Mouse (Mus musculus): Measurements from ENCODE around the gene Sdk2. TPM values are rescaled to one million over a fixed set of nuclear protein-coding genes. Genes with fewer than 3 reads are reported as not detected.

Gene Sdk2
- total and polyA plus RNA-seq, 3 experiments, result 0.22 TPM; not detected in 2

DNA sequence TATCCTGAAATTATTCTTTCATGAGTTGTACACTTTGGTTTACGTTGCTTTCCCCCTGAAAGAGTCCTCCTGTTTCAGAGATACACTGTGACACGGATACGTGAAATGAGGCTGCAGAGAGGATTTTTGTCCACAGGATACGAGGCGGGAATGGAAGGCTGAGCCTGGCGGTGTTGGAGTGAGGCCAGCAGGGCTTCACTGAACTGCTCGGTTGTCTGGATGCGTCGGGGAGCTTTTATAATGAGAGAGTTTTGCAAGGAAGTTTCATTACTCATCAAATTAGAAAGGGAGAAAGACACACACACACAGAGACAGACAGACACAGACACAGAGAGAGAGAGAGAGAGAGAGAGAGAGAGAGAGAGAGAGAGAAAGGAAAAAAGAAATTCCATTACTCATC, 13.8 kb upstream of the Sdk2 start:
- TF ChIP-seq POLR2AphosphoS5 (IDR thresholded peaks at IDR 0.05; ENCODE audit: insufficient replicate concordance, low read depth, low read length) (no peak), CTCF (IDR thresholded peaks at IDR 0.05; ENCODE audit: low read depth, low read length) (no peak), GATA1 (IDR thresholded peaks at IDR 0.05; ENCODE audit: borderline replicate concordance, low read length) (no peak), TAL1 (conservative IDR thresholded peaks at IDR 0.05; ENCODE audit: low read depth, low read length) (no peak), GATA2 (IDR thresholded peaks at IDR 0.05; ENCODE audit: borderline replicate concordance, low read depth, low read length) (no peak)
- Histone ChIP-seq H3K36me3 (replicated peaks) (no peaks in the 10 kb centered on the region), H3K9me3 (replicated peaks) (peaks cover 74% of the 10 kb centered on the region), H3K27me3 (ENCODE audit: insufficient read depth, low read length) (no peaks in the 10 kb centered on the region), H3K4me1 (ENCODE audit: insufficient read depth, low read depth, low read length) (no peaks in the 10 kb centered on the region), H3K4me3 (ENCODE audit: low read depth, low read length) (no peak overlapping the region)
- DNase-seq (ENCODE audit: low spot score) (no peak), ATAC-seq (ENCODE audit: extremely low read depth, insufficient number of reproducible peaks, low FRiP score, poor library complexity, severe bottlenecking) (no peak)

DNA sequence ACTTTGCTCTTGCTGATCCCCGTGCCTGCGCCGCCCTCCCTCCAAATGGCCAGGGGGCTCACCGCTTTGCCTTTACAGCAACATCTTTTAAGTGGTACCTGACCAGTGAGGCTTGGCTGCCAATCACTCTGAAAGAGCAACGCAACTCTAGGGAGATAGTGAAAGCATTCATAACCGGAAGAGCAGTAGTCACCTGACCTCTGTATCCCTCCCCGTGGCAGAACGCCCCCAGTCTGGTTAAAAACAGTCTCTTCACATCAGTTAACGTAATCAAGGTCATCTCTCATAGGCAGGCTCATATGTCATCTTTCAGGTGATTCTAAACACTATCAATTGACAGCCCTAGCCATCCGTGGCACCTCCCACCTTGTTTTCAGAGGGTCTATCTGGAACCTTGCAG, 5.8 kb upstream of the Sdk2 start:
- no peak for ATAC-seq (ENCODE audit: extremely low read depth, insufficient number of reproducible peaks, low FRiP score, poor library complexity, severe bottlenecking)
- no peaks in the 10 kb centered on the region for H3K36me3 ChIP-seq (replicated peaks)
- no peak for TF ChIP-seq GATA1 (IDR thresholded peaks at IDR 0.05; ENCODE audit: borderline replicate concordance, low read length)
- TF ChIP-seq TAL1 (conservative IDR thresholded peaks at IDR 0.05; ENCODE audit: low read depth, low read length), result no peak
- no peaks in the 10 kb centered on the region for H3K27me3 ChIP-seq (ENCODE audit: insufficient read depth, low read length)
- no peak overlapping the region for H3K4me3 ChIP-seq (ENCODE audit: low read depth, low read length)
- no peaks in the 10 kb centered on the region for H3K4me1 ChIP-seq (ENCODE audit: insufficient read depth, low read depth, low read length)
- H3K9me3 ChIP-seq (replicated peaks), result peaks cover 78% of the 10 kb centered on the region
- no peak for DNase-seq (ENCODE audit: low spot score)

- H3K4me1 ChIP-seq (ENCODE audit: insufficient read depth, low read depth, low read length), result no peaks in the 10 kb centered on the region
- ATAC-seq (ENCODE audit: extremely low read depth, insufficient number of reproducible peaks, low FRiP score, poor library complexity, severe bottlenecking) (no peak), DNase-seq (ENCODE audit: low spot score) (no peak)
- H3K36me3 ChIP-seq (replicated peaks), result no peaks in the 10 kb centered on the region
- peaks cover 77% of the 10 kb centered on the region for H3K9me3 ChIP-seq (replicated peaks)
- H3K4me3 ChIP-seq (ENCODE audit: low read depth, low read length), result no peak overlapping the region
- TF ChIP-seq CTCF (IDR thresholded peaks at IDR 0.05; ENCODE audit: low read depth, low read length), result no peak
- TF ChIP-seq GATA2 (IDR thresholded peaks at IDR 0.05; ENCODE audit: borderline replicate concordance, low read depth, low read length), result no peak
- TF ChIP-seq TAL1 (conservative IDR thresholded peaks at IDR 0.05; ENCODE audit: low read depth, low read length), result no peak
- TF ChIP-seq POLR2AphosphoS5 (IDR thresholded peaks at IDR 0.05; ENCODE audit: insufficient replicate concordance, low read depth, low read length), result no peak
- TF ChIP-seq GATA1 (IDR thresholded peaks at IDR 0.05; ENCODE audit: borderline replicate concordance, low read length), result no peak
- no peaks in the 10 kb centered on the region for H3K27me3 ChIP-seq (ENCODE audit: insufficient read depth, low read length)
These were observed 5.2 kb upstream of the Sdk2 start for GRCm38 (mm10) chr11:114071998-114072397.

DNA sequence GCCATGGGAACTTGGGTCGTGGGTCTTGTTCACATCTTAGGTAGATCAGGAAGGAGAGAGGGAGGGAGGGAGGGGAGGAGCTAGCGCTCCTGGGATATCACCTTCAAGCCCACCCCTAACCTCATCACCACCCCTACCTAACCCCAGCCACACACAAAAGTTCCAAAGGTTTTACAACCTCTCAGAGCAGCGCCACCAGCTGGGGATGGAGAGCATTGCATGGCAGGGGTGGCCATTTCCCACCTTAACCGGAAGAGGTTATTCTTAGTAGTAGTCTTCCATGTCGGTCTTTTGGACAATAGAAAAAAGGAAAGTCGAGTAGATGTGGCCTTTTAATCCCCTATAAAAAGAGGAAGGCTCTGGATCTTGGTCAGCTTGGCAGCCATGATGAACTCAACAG, 4.0 kb upstream of the Sdk2 start:
- DNase-seq (ENCODE audit: low spot score) (no peak), ATAC-seq (ENCODE audit: extremely low read depth, insufficient number of reproducible peaks, low FRiP score, poor library complexity, severe bottlenecking) (no peak)
- no peak for TF ChIP-seq CTCF (IDR thresholded peaks at IDR 0.05; ENCODE audit: low read depth, low read length)
- TF ChIP-seq TAL1 (conservative IDR thresholded peaks at IDR 0.05; ENCODE audit: low read depth, low read length), result no peak
- no peak for TF ChIP-seq POLR2AphosphoS5 (IDR thresholded peaks at IDR 0.05; ENCODE audit: insufficient replicate concordance, low read depth, low read length)
- no peak for TF ChIP-seq GATA2 (IDR thresholded peaks at IDR 0.05; ENCODE audit: borderline replicate concordance, low read depth, low read length)
- TF ChIP-seq GATA1 (IDR thresholded peaks at IDR 0.05; ENCODE audit: borderline replicate concordance, low read length), result no peak
- H3K4me3 ChIP-seq (ENCODE audit: low read depth, low read length), result no peak overlapping the region
- no peaks in the 10 kb centered on the region for H3K27me3 ChIP-seq (ENCODE audit: insufficient read depth, low read length)
- no peaks in the 10 kb centered on the region for H3K4me1 ChIP-seq (ENCODE audit: insufficient read depth, low read depth, low read length)
- no peaks in the 10 kb centered on the region for H3K36me3 ChIP-seq (replicated peaks)
- H3K9me3 ChIP-seq (replicated peaks), result peaks cover 80% of the 10 kb centered on the region

DNA sequence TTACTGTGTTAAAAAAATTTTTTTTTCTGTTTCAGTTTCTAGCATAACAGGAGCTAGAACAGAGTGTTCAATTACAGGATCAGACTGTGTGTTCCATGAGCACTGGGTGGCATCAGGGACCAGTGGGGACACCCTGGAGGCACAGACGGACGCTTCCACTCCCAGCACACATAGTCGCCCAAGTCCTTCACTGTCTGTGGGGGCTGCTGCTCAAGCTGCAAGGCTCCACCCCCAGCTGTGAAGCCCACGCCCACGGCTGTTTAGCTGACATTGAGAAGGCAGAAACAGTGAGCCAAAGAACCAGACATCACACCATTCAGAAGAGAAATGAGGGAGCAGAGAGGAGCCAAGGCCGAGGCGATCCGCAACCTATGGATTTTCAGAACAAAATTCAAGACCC, 3.3 kb upstream of the Sdk2 start:
- Histone ChIP-seq H3K4me1 (ENCODE audit: insufficient read depth, low read depth, low read length) (no peaks in the 10 kb centered on the region), H3K9me3 (replicated peaks) (peaks cover 85% of the 10 kb centered on the region), H3K36me3 (replicated peaks) (no peaks in the 10 kb centered on the region), H3K4me3 (ENCODE audit: low read depth, low read length) (no peak overlapping the region), H3K27me3 (ENCODE audit: insufficient read depth, low read length) (no peaks in the 10 kb centered on the region)
- ATAC-seq (ENCODE audit: extremely low read depth, insufficient number of reproducible peaks, low FRiP score, poor library complexity, severe bottlenecking) (no peak), DNase-seq (ENCODE audit: low spot score) (no peak)
- TF ChIP-seq TAL1 (conservative IDR thresholded peaks at IDR 0.05; ENCODE audit: low read depth, low read length) (no peak), GATA2 (IDR thresholded peaks at IDR 0.05; ENCODE audit: borderline replicate concordance, low read depth, low read length) (no peak), GATA1 (IDR thresholded peaks at IDR 0.05; ENCODE audit: borderline replicate concordance, low read length) (no peak), CTCF (IDR thresholded peaks at IDR 0.05; ENCODE audit: low read depth, low read length) (no peak), POLR2AphosphoS5 (IDR thresholded peaks at IDR 0.05; ENCODE audit: insufficient replicate concordance, low read depth, low read length) (no peak)

GRCm38 (mm10) chr11:114068390-114068789, 1.5 kb upstream of the Sdk2 start:
- no peak for TF ChIP-seq GATA2 (IDR thresholded peaks at IDR 0.05; ENCODE audit: borderline replicate concordance, low read depth, low read length)
- no peak for TF ChIP-seq TAL1 (conservative IDR thresholded peaks at IDR 0.05; ENCODE audit: low read depth, low read length)
- TF ChIP-seq CTCF (IDR thresholded peaks at IDR 0.05; ENCODE audit: low read depth, low read length), result no peak
- TF ChIP-seq POLR2AphosphoS5 (IDR thresholded peaks at IDR 0.05; ENCODE audit: insufficient replicate concordance, low read depth, low read length), result no peak
- TF ChIP-seq GATA1 (IDR thresholded peaks at IDR 0.05; ENCODE audit: borderline replicate concordance, low read length), result no peak
- Histone ChIP-seq H3K4me3 (ENCODE audit: low read depth, low read length) (no peak overlapping the region), H3K36me3 (replicated peaks) (no peaks in the 10 kb centered on the region), H3K27me3 (ENCODE audit: insufficient read depth, low read length) (no peaks in the 10 kb centered on the region), H3K4me1 (ENCODE audit: insufficient read depth, low read depth, low read length) (no peaks in the 10 kb centered on the region), H3K9me3 (replicated peaks) (peaks cover 92% of the 10 kb centered on the region)
- ATAC-seq (ENCODE audit: extremely low read depth, insufficient number of reproducible peaks, low FRiP score, poor library complexity, severe bottlenecking) (no peak), DNase-seq (ENCODE audit: low spot score) (no peak)

All from G1E (cell line).